Mouse (Mus musculus) liver, embryonic 14.5 days (tissue): ENCODE measurements around the gene Zfp385b. TPM values are rescaled to one million over a fixed set of nuclear protein-coding genes. Genes with fewer than 3 reads are reported as not detected.

Experiments used
- ATAC-seq: fragments of 200-750 bp; cut with Nextera tagmentation; 2 replicates; pipeline ENCODE4 v1.8.0; 2017; ENCODE audit warnings: moderate number of reproducible peaks, mild to moderate bottlenecking, moderate library complexity; ENCODE audit not compliant: insufficient read depth
- DNase-seq, 3 experiments: peaks; one replicate each; pipeline ENCODE4 v3.0.0-alpha.2; 2012 to 2013; ENCODE audit warnings: low read depth in 3 of 3, low spot score in 3 of 3
- H3K27ac ChIP-seq: fragments of 300-500 bp; sonication (generic); 2 replicates; pipeline ENCODE4 v1.5.1; 2014; ENCODE audit warnings: moderate library complexity, mild to moderate bottlenecking, control low read depth, inconsistent platforms
- H3K27me3 ChIP-seq: fragments of 300-500 bp; sonication (generic); 2 replicates; pipeline ENCODE4 v1.6.1; 2014; ENCODE audit warnings: mild to moderate bottlenecking, low read length, moderate library complexity; ENCODE audit not compliant: control insufficient read depth, insufficient read depth
- H3K36me3 ChIP-seq: fragments of 300-500 bp; sonication (generic); replicated peaks from 2 replicates; pipeline ENCODE4 v1.6.1; 2014; ENCODE audit warnings: low read depth; ENCODE audit not compliant: control insufficient read depth, insufficient read depth
- H3K4me1 ChIP-seq, 2 experiments: fragments of 200-500 bp in 1 of 2; fragments of 300-500 bp in 1 of 2; sonication (generic) in 1 of 2; replicated peaks; 2 replicates each; pipeline ENCODE4 v1.6.1; 2012 to 2014; ENCODE audit warnings: antibody characterized with exemption in 1 of 2, inconsistent platforms in 1 of 2, low read length in 1 of 2; ENCODE audit not compliant: control insufficient read depth in 2 of 2, insufficient read depth in 2 of 2
- H3K4me2 ChIP-seq: fragments of 300-500 bp; sonication (generic); 2 replicates; pipeline ENCODE4 v1.6.1; 2014; ENCODE audit warnings: low read depth, mild to moderate bottlenecking, control low read depth, moderate library complexity
- H3K4me3 ChIP-seq, 2 experiments: fragments of 200-500 bp in 1 of 2; fragments of 300-500 bp in 1 of 2; sonication (generic) in 1 of 2; 2 replicates each; pipeline ENCODE4 v1.5.1; 2012 to 2014; ENCODE audit warnings: low read depth in 2 of 2, low read length in 2 of 2, mild to moderate bottlenecking in 2 of 2, control low read depth in 1 of 2, inconsistent platforms in 1 of 2, moderate library complexity in 1 of 2; ENCODE audit not compliant: insufficient read depth in 1 of 2
- H3K9ac ChIP-seq: fragments of 300-500 bp; sonication (generic); replicated peaks from 2 replicates; pipeline ENCODE4 v1.6.1; 2014; ENCODE audit warnings: mild to moderate bottlenecking, control low read depth, moderate library complexity
- H3K9me3 ChIP-seq: fragments of 300-500 bp; sonication (generic); 2 replicates; pipeline ENCODE4 v1.6.1; 2016; ENCODE audit warnings: low read length, mixed read lengths; ENCODE audit not compliant: control insufficient read depth
- CTCF ChIP-seq: IDR thresholded peaks from 2 replicates; pipeline ENCODE4 v1.5.1; 2016; ENCODE audit warnings: antibody characterized with exemption, low read depth, control low read depth
- EP300 ChIP-seq: IDR thresholded peaks from 2 replicates; pipeline ENCODE4 v1.6.1; 2016; ENCODE audit warnings: antibody characterized with exemption, low read depth
- WGBS: fragments of 180-500 bp; shearing (Covaris S2); extraction: QIAGEN DNeasy Blood & Tissue Kit; methylation state at CpG from one replicate; pipeline ENCODE4 v1.1.7; 2014; ENCODE audit not compliant: insufficient replicate concordance; 5-methylcytosine and 5-hydroxymethylcytosine counted together
- polyA plus RNA-seq, 2 experiments: library from polyadenylated mRNA; depleted of rRNA in 1 of 2; stranded (reverse) in 1 of 2; unstranded in 1 of 2; fragments of >200 nt; fragmentation: Nextera tagmentation in 1 of 2; extraction: Ambion mirVana in 1 of 2; gene quantifications; 2 replicates each; pipeline versions ENCODE4 v1.2.1 to v1.2.3; 2012 to 2014

The Zfp385b gene
- polyA plus RNA-seq, 2 experiments = 2.8 TPM

DNA sequence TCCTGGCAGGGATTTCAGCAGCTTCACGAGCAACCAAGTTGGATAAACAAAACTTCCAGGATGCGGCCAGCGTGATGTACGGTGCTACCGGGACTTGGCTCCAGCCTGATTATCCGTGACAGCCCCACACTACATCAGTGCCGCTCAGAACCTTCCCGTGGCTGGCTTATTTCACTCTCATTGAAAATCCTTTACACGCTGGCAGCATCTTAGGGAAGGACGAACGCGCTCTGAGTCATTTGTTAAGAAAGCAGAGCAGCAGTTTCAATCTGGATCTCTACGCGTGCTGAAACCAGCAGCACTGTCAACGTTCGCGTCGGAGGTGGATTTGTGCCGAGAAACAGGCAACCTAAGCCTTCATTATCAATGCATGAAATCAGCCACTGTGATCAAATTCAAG is 116.4 kb downstream of the Zfp385b start:
- Histone ChIP-seq H3K9ac (no peak overlapping the region), H3K4me2 (no peak overlapping the region), H3K27ac (no peak overlapping the region), H3K9me3 (no peaks in the 10 kb centered on the region), H3K27me3 (no peaks in the 10 kb centered on the region), H3K4me3 (no peak overlapping the region), H3K4me1 (no peaks in the 10 kb centered on the region), H3K36me3 (no peaks in the 10 kb centered on the region)
- no peak for DNase-seq
- no peak for TF ChIP-seq CTCF
- WGBS = 68% methylated on average over 19 of the region's 19 CpGs
- no peak for ATAC-seq

DNA sequence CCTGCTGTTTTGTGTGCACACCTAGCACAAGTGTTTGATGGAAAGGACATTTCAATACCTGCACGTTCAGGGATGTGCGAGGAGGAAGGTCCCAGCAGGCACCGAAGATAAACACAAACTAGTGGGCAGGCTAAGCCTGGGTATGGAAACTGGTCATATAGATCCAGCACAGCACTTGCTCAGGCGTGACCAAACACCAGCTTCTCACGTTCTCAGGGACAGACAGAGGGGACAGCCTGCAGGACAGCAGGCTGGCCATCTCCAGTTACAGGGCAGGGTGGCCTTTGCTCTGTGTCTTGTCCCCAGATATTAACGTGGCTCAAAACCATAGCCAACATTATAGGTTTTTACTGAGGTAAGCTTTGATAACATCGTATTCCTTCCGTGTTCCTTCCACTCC is 128.3 kb downstream of the Zfp385b start:
- no peaks in the 10 kb centered on the region for H3K36me3 ChIP-seq
- no peak overlapping the region for H3K4me2 ChIP-seq
- H3K4me3 ChIP-seq = no peak overlapping the region
- H3K9ac ChIP-seq = no peak overlapping the region
- H3K27me3 ChIP-seq = no peaks in the 10 kb centered on the region
- DNase-seq (no peak), ATAC-seq (no peak)
- no peaks in the 10 kb centered on the region for H3K4me1 ChIP-seq
- no peak overlapping the region for H3K27ac ChIP-seq
- no peaks in the 10 kb centered on the region for H3K9me3 ChIP-seq
- 68% methylated on average over 8 of the region's 8 CpGs for WGBS
- TF ChIP-seq EP300 (no peak), CTCF (no peak)

DNA sequence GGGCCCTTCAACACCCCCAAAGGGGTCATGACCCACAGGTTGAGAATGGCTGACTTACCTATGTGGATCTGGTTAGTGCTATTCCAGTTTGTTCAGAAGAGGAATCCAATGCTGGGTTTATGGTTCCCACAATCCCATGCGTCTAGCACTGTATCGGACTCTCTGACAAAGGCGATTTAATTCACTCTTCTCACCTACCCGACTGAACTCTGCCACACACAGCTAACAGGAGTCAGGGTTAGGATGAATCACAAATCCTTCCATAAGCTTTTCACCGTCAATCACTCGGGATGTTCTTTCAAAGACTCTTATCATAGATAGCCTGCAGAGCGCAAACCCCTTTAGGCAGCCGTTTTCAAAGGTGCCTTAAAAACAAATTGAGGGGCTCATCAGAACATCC is 129.1 kb downstream of the Zfp385b start:
- H3K36me3 ChIP-seq = no peaks in the 10 kb centered on the region
- H3K9ac ChIP-seq = no peak overlapping the region
- 58% methylated on average over 8 of the region's 8 CpGs for WGBS
- H3K4me2 ChIP-seq = no peak overlapping the region
- H3K9me3 ChIP-seq = no peaks in the 10 kb centered on the region
- H3K27me3 ChIP-seq = no peaks in the 10 kb centered on the region
- no peaks in the 10 kb centered on the region for H3K4me1 ChIP-seq
- no peak overlapping the region for H3K4me3 ChIP-seq
- TF ChIP-seq EP300 (no peak), CTCF (no peak)
- ATAC-seq (no peak), DNase-seq (no peak)
- no peak overlapping the region for H3K27ac ChIP-seq

DNA sequence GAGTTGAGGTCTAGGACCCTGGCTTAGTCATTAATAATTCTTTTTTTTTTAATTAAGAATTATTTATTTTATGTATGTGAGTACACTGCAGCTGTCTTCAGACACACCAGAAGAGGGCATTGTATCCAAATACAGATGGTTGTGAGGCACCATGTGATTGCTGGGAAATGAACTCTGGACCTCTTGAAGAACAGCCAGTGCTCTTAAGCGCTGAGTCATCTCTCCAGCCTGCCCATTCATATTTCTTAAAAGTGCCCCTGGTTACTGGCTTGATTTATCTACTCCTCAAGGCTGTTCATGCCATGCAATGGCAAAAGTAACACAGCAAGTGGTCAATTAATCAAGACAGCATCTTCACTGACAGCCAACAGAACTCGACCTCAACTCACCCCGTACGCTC is 130.8 kb downstream of the Zfp385b start:
- TF ChIP-seq CTCF (no peak), EP300 (no peak)
- Histone ChIP-seq H3K27me3 (no peaks in the 10 kb centered on the region), H3K4me3 (no peak overlapping the region), H3K9ac (no peak overlapping the region), H3K4me2 (no peak overlapping the region), H3K4me1 (no peaks in the 10 kb centered on the region), H3K27ac (no peak overlapping the region), H3K9me3 (no peaks in the 10 kb centered on the region), H3K36me3 (no peaks in the 10 kb centered on the region)
- WGBS = 71% methylated on average over 4 of the region's 4 CpGs
- DNase-seq = no peak
- no peak for ATAC-seq

DNA sequence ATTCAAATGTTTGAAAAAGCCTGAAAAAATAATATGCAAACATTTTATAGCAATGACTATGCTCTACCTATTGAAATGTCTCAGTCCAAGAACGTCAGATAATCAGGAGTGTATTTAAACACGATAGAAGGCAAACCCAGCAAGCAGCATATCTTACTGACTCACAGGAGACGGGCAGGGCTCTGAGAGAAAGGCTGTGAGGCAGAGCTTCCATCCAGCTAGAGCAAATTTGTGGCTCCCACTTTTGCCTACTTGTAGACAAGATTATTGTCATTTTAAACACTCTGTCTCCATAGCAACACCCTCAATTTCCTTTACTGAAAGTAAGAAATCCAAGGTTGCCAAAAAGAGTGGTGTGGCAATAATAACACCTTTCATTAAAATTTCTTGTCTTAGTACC is 135.4 kb downstream of the Zfp385b start:
- H3K4me1 ChIP-seq = no peaks in the 10 kb centered on the region
- H3K27me3 ChIP-seq = no peaks in the 10 kb centered on the region
- WGBS = 54% methylated on average over 3 of the region's 3 CpGs
- no peak overlapping the region for H3K9ac ChIP-seq
- ATAC-seq = no peak
- TF ChIP-seq EP300 = no peak
- no peak for TF ChIP-seq CTCF
- no peak overlapping the region for H3K27ac ChIP-seq
- no peaks in the 10 kb centered on the region for H3K36me3 ChIP-seq
- no peak overlapping the region for H3K4me3 ChIP-seq
- no peak for DNase-seq
- no peak overlapping the region for H3K4me2 ChIP-seq
- no peaks in the 10 kb centered on the region for H3K9me3 ChIP-seq

DNA sequence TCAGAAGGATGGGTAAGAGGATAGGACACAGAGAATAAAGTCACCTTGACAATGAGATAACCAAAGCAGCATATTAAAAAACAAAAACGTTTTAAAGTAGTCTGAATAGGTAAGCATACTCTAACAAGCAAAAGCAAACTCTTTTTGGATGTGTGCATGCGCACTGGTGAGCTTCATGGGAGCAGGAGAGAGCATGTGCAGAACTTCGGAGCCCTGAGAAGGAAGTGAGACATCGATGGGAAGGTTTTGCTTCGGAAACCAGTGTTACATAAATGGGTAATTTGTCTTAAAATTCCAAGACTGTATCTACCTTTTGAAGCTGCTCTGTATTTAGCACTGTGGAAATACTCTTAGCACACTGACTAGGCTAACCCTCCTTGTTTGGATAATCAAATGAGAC is 137.2 kb downstream of the Zfp385b start:
- Histone ChIP-seq H3K27me3 (no peaks in the 10 kb centered on the region), H3K4me1 (no peaks in the 10 kb centered on the region), H3K4me3 (no peak overlapping the region), H3K36me3 (no peaks in the 10 kb centered on the region), H3K4me2 (no peak overlapping the region), H3K27ac (no peak overlapping the region), H3K9ac (no peak overlapping the region), H3K9me3 (no peaks in the 10 kb centered on the region)
- WGBS = 66% methylated on average over 5 of the region's 5 CpGs
- DNase-seq = no peak
- TF ChIP-seq CTCF (no peak), EP300 (no peak)
- no peak for ATAC-seq
